Mouse (Mus musculus) lung, postnatal 0 days (tissue): ENCODE results near the gene Trmt2a.

Source experiments
- CTCF ChIP-seq: IDR thresholded peaks from 2 replicates; pipeline ENCODE4 v1.5.1; 2016; ENCODE audit warnings: antibody characterized with exemption, mild to moderate bottlenecking
- EP300 ChIP-seq: IDR thresholded peaks from 2 replicates; pipeline ENCODE4 v1.6.1; 2016; ENCODE audit warnings: antibody characterized with exemption, mild to moderate bottlenecking, control low read depth

DNA sequence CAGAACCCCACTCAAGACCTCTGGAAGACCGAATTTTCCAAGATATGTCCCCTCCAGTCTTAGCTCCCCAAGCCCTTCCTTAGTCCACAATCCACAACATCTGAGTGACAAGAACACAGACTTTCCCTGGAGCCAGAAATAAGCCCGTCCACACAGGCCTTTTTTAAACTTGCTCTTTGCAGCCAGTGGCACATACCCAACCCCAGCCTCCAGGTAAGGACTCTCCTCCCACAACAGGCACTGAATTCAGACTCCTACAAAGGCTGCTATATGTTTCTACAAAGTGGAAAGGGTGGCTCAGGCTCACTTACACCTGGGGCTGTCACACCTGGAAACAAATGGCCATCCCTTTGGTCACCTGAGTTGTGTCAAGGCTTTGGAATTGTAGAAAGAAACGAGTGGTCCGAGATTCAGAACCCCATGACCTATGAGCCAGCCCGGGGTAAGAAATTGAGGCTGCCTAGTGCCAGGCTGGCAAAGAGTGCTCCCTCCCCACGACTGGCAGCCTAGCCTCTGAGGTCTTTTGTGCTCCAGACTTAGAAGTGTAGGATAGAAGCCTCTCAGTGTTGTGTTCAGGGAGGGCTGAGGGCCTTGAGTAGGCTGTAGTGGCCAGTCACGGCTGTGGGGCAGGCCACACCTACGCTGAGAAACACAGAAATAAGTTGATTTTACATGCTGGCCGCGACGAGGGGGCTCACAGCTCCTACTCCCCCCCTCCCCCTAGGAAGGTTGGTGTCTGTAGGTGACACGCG lies 14.4 kb upstream of the Trmt2a start:
- TF ChIP-seq CTCF = no peak
- TF ChIP-seq EP300 = no peak
